Mouse (Mus musculus): Measurements from ENCODE around the gene Clta.

DNA sequence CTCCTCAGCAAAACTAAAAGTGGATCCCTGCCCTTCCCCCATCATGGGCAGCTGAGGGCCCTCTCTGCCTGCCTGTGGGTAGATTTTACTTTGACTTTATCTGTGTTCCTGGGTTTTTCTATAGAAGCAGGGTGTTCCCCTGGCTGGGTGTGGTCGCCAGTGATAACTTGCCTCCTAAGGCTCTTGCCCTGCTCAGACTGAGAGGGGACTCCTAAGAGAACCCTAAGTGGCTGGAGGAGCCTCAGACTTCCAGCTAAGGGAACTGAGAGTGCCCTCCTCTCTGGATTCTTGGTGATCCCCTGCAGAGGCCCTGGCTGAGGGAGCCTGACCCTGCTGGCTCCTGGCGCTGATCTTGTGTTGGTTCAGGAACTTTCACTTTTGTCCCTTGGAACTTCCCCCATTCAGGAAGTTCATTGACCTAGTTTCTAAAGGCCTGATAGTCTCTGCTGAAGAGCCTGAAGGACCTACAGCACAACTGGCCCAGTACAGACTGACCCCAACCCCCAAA lies 39.9 kb upstream of the Clta start:
- TF ChIP-seq CTCF (conservative IDR thresholded peaks at IDR 0.05 in 1 of 2, IDR thresholded peaks at IDR 0.05 in 1 of 2; ENCODE audit: low read depth in 2 of 2, low read length in 2 of 2) (no peak), MEF2A (IDR thresholded peaks at IDR 0.05; ENCODE audit: borderline replicate concordance, low read depth, low read length) (no peak), TCF12 (IDR thresholded peaks at IDR 0.05; ENCODE audit: low read depth, low read length) (no peak), EP300 (IDR thresholded peaks at IDR 0.05; ENCODE audit: low read length) (no peak), POLR2AphosphoS2 (IDR thresholded peaks at IDR 0.05; ENCODE audit: low read depth, low read length) (no peak), POLR2A (IDR thresholded peaks at IDR 0.05; ENCODE audit: low read depth, low read length) (no peak), MAFK (IDR thresholded peaks at IDR 0.05; ENCODE audit: insufficient replicate concordance, low read length) (no peak), MAX (IDR thresholded peaks at IDR 0.05; ENCODE audit: low read length) (no peak), UBTF (IDR thresholded peaks at IDR 0.05; ENCODE audit: low read depth, low read length) (no peak), ZNF384 (IDR thresholded peaks at IDR 0.05; ENCODE audit: low read depth, low read length) (no peak), MAZ (IDR thresholded peaks at IDR 0.05; ENCODE audit: low read depth, low read length) (no peak), ELF1 (IDR thresholded peaks at IDR 0.05; ENCODE audit: low read depth, low read length) (0 out of 2 replicates have a peak, but pooled peaks have one; percentile 13)

Measured in CH12.LX (cell line).